Mouse (Mus musculus) forebrain, embryonic 14.5 days (tissue): Measurements from ENCODE around the gene Doc2b. TPM values are rescaled to one million over a fixed set of nuclear protein-coding genes. Genes with fewer than 3 reads are reported as not detected.
"Not testable (repeated sequence)": the region's sequence is repeated elsewhere in the genome, so short reads cannot be mapped to it uniquely, and the experiment has no call there.

Experiments used
- ATAC-seq: fragments of 200-750 bp; cut with Nextera tagmentation; 2 replicates; pipeline ENCODE4 v1.8.0; 2017; ENCODE audit warnings: mild to moderate bottlenecking, moderate library complexity
- DNase-seq: peaks from one replicate; pipeline ENCODE4 v3.0.0-alpha.2; 2015; ENCODE audit warnings: low spot score
- H3K27ac ChIP-seq: fragments of 300-500 bp; sonication (generic); 2 replicates; pipeline ENCODE4 v1.5.1; 2014; ENCODE audit warnings: low read depth, mild to moderate bottlenecking, control low read depth, low read length, moderate library complexity
- H3K27me3 ChIP-seq: fragments of 300-500 bp; sonication (generic); replicated peaks from 2 replicates; pipeline ENCODE4 v1.6.1; 2014; ENCODE audit warnings: low read length, control low read depth, mixed read lengths; ENCODE audit not compliant: control insufficient read depth, insufficient read depth
- H3K36me3 ChIP-seq: fragments of 300-500 bp; sonication (generic); 2 replicates; pipeline ENCODE4 v1.6.1; 2014; ENCODE audit warnings: low read length, control low read depth; ENCODE audit not compliant: control insufficient read depth, insufficient read depth
- H3K4me1 ChIP-seq: fragments of 300-500 bp; sonication (generic); 2 replicates; pipeline ENCODE4 v1.6.1; 2014; ENCODE audit warnings: antibody characterized with exemption, low read length, control low read depth; ENCODE audit not compliant: control insufficient read depth, insufficient read depth
- H3K4me2 ChIP-seq: fragments of 300-500 bp; sonication (generic); 2 replicates; pipeline ENCODE4 v1.6.1; 2014; ENCODE audit warnings: mild to moderate bottlenecking, control low read depth, low read length
- H3K4me3 ChIP-seq: fragments of 300-500 bp; sonication (generic); 2 replicates; pipeline ENCODE4 v1.5.1; 2014; ENCODE audit warnings: low read depth, low read length, control low read depth
- H3K9ac ChIP-seq: fragments of 300-500 bp; sonication (generic); 2 replicates; pipeline ENCODE4 v1.6.1; 2014; ENCODE audit warnings: mild to moderate bottlenecking, low read length, control low read depth, moderate library complexity
- H3K9me3 ChIP-seq: fragments of 300-500 bp; sonication (generic); replicated peaks from 2 replicates; pipeline ENCODE4 v1.6.1; 2016; ENCODE audit warnings: low read length, control low read depth, mixed read lengths; ENCODE audit not compliant: control insufficient read depth
- WGBS: fragments of 180-500 bp; shearing (Covaris S2); extraction: QIAGEN DNeasy Blood & Tissue Kit; methylation state at CpG from one replicate; pipeline ENCODE4 v1.1.7; 2014; 5-methylcytosine and 5-hydroxymethylcytosine counted together
- polyA plus RNA-seq: library from polyadenylated mRNA; unstranded; fragments of >200 nt; fragmentation: Nextera tagmentation; extraction: Ambion mirVana; gene quantifications from 2 replicates; pipeline ENCODE4 v1.2.1, GENCODE M21; 2014

Doc2b gene
- polyA plus RNA-seq, 1 experiment from 2014 or later: 1.5 TPM

- Histone ChIP-seq H3K27ac (no peak overlapping the region), H3K4me1 (peaks cover 34% of the 10 kb centered on the region), H3K4me3 (peak overlapping the region; percentile 95), H3K27me3 (no peaks in the 10 kb centered on the region), H3K9me3 (no peaks in the 10 kb centered on the region), H3K9ac (peak overlapping the region; percentile 35; the same call in 1 of the 2 replicates), H3K36me3 (peaks cover 18% of the 10 kb centered on the region), H3K4me2 (peak overlapping the region; percentile 89)
- DNase-seq (no peak), ATAC-seq (no peak)
- 76% methylated on average over 5 of the region's 5 CpGs for WGBS
These were observed 60.2 kb downstream of the Doc2b start for GRCm38 (mm10) chr11:75735462-75736252.

- Histone ChIP-seq H3K4me1 (peaks cover 34% of the 10 kb centered on the region), H3K9ac (peak overlapping the region; percentile 99), H3K27me3 (no peaks in the 10 kb centered on the region), H3K27ac (peak overlapping the region; percentile 98), H3K9me3 (no peaks in the 10 kb centered on the region), H3K36me3 (peaks cover 7% of the 10 kb centered on the region), H3K4me3 (peak overlapping the region; percentile 95), H3K4me2 (peak overlapping the region; percentile 89)
- DNase-seq (peak; percentile 69), ATAC-seq (peak; percentile 65)
- WGBS: under 1% methylated on average over 42 of the region's 52 CpGs
These were observed 62.5 kb downstream of the Doc2b start for GRCm38 (mm10) chr11:75733227-75733940.

- peak; percentile 96 for ATAC-seq
- WGBS: under 1% methylated on average over 72 of the region's 76 CpGs
These were observed 63.2 kb downstream of the Doc2b start, which contains the start of gene Ywhae for GRCm38 (mm10) chr11:75732434-75733226. Ywhae (plus strand) TSS chr11:75732869.

GRCm38 (mm10) chr11:75727659-75728058 is 68.2 kb downstream of the Doc2b start:
- H3K4me1 ChIP-seq, H3K4me2 ChIP-seq, H3K27ac ChIP-seq, H3K27me3 ChIP-seq, H3K4me3 ChIP-seq, ATAC-seq, H3K36me3 ChIP-seq, H3K9me3 ChIP-seq, DNase-seq, H3K9ac ChIP-seq: not testable (repeated sequence)
- WGBS: 97% methylated on average over 6 of the region's 6 CpGs

More at GRCm38 (mm10) chr11:75732434-75733226, 63.2 kb downstream of the Doc2b start, which contains the start of gene Ywhae:
- Histone ChIP-seq H3K27ac (peak within 1 kb of the TSS; percentile 98), H3K4me1 (peaks cover 34% of the 10 kb centered on the region), H3K27me3 (no peaks in the 10 kb centered on the region), H3K4me3 (peak within 1 kb of the TSS; percentile 95), H3K4me2 (peak within 1 kb of the TSS; percentile 89), H3K9me3 (no peaks in the 10 kb centered on the region), H3K36me3 (no peaks in the 10 kb centered on the region; the same call in 1 of the 2 replicates), H3K9ac (peak within 1 kb of the TSS; percentile 99)
- peak; percentile 96 for DNase-seq

- 73% methylated on average over 2 of the region's 2 CpGs for WGBS
- H3K9ac ChIP-seq: no peak overlapping the region
- no peak overlapping the region for H3K27ac ChIP-seq
- ATAC-seq: no peak
- H3K4me3 ChIP-seq: no peak overlapping the region
- no peaks in the 10 kb centered on the region for H3K36me3 ChIP-seq
- H3K4me2 ChIP-seq: no peak overlapping the region
- H3K27me3 ChIP-seq: no peaks in the 10 kb centered on the region
- no peaks in the 10 kb centered on the region for H3K9me3 ChIP-seq
- peaks cover 6% of the 10 kb centered on the region for H3K4me1 ChIP-seq
- no peak for DNase-seq
These were observed 68.7 kb downstream of the Doc2b start for GRCm38 (mm10) chr11:75727168-75727567.

GRCm38 (mm10) chr11:75722339-75722738 is 73.5 kb downstream of the Doc2b start:
- 64% methylated on average over 4 of the region's 4 CpGs for WGBS

More at GRCm38 (mm10) chr11:75722339-75722738, 73.5 kb downstream of the Doc2b start:
- no peak overlapping the region for H3K4me3 ChIP-seq
- H3K9me3 ChIP-seq: 0 out of 2 replicates have a peak, but pooled peaks cover 4% of the 10 kb centered on the region
- H3K27ac ChIP-seq: no peak overlapping the region
- H3K4me2 ChIP-seq: no peak overlapping the region
- DNase-seq (no peak), ATAC-seq (no peak)
- no peak overlapping the region for H3K9ac ChIP-seq
- H3K4me1 ChIP-seq: no peaks in the 10 kb centered on the region
- no peaks in the 10 kb centered on the region for H3K27me3 ChIP-seq
- no peaks in the 10 kb centered on the region for H3K36me3 ChIP-seq

Other genes starting within 250 kb of the Doc2b start
- gene Pitpna, start 208.0 kb downstream of the Doc2b start, polyA plus RNA-seq: 94.2 and 101 TPM in 2 replicates
- gene Inpp5k, start 165.1 kb downstream of the Doc2b start, polyA plus RNA-seq: 53.9 and 55.5 TPM in 2 replicates
- 5.7 and 6.6 TPM in 2 replicates for gene Myo1c, start 145.5 kb downstream of the Doc2b start, polyA plus RNA-seq
- 105 and 109 TPM in 2 replicates for gene Crk, start 116.8 kb downstream of the Doc2b start, polyA plus RNA-seq
- gene Ywhae, start 63.2 kb downstream of the Doc2b start, polyA plus RNA-seq: 1,444 and 1,603 TPM in 2 replicates
- 1.6 and 2.8 TPM in 2 replicates for gene Rph3al, start 142.4 kb upstream of the Doc2b start, polyA plus RNA-seq
- gene 1700016K19Rik, start 203.9 kb upstream of the Doc2b start, polyA plus RNA-seq: 1.8 and 2.5 TPM in 2 replicates
- 3.6 and 4.6 TPM in 2 replicates for gene Rflnb, start 231.7 kb upstream of the Doc2b start, polyA plus RNA-seq